Mouse (Mus musculus) forebrain, embryonic 11.5 days (tissue): ENCODE data around the gene Susd1. TPM values are rescaled to one million over a fixed set of nuclear protein-coding genes. Genes with fewer than 3 reads are reported as not detected.

Experiments used
- ATAC-seq: fragments of 200-750 bp; cut with Nextera tagmentation; replicated peaks from 2 replicates; pipeline ENCODE4 v1.8.0; 2017; ENCODE audit warnings: moderate TSS enrichment; ENCODE audit not compliant: low FRiP score
- DNase-seq: peaks from one replicate; pipeline ENCODE4 v3.0.0-alpha.2; 2017; ENCODE audit warnings: low spot score
- H3K27ac ChIP-seq: fragments of 300-500 bp; sonication (generic); 2 replicates; pipeline ENCODE4 v1.5.1; 2014; ENCODE audit warnings: low read depth, low read length
- H3K27me3 ChIP-seq: fragments of 300-500 bp; sonication (generic); 2 replicates; pipeline ENCODE4 v1.6.1; 2014; ENCODE audit warnings: mild to moderate bottlenecking, low read length, mixed read lengths; ENCODE audit not compliant: control insufficient read depth, insufficient read depth
- H3K36me3 ChIP-seq: fragments of 300-500 bp; sonication (generic); 2 replicates; pipeline ENCODE4 v1.6.1; 2014; ENCODE audit warnings: mild to moderate bottlenecking, low read length, moderate library complexity, mixed read lengths; ENCODE audit not compliant: control insufficient read depth, insufficient read depth
- H3K4me1 ChIP-seq: fragments of 300-500 bp; sonication (generic); replicated peaks from 2 replicates; pipeline ENCODE4 v1.6.1; 2014; ENCODE audit warnings: low read length, mixed read lengths; ENCODE audit not compliant: control insufficient read depth, insufficient read depth
- H3K4me2 ChIP-seq: fragments of 300-500 bp; sonication (generic); 2 replicates; pipeline ENCODE4 v1.6.1; 2014; ENCODE audit warnings: low read depth, mild to moderate bottlenecking, low read length, moderate library complexity, mixed read lengths; ENCODE audit not compliant: severe bottlenecking
- H3K4me3 ChIP-seq: fragments of 300-500 bp; sonication (generic); 2 replicates; pipeline ENCODE4 v1.5.1; 2014; ENCODE audit warnings: low read depth, low read length
- H3K9ac ChIP-seq: fragments of 300-500 bp; sonication (generic); 2 replicates; pipeline ENCODE4 v1.6.1; 2014; ENCODE audit warnings: low read length
- H3K9me3 ChIP-seq: fragments of 300-500 bp; sonication (generic); 2 replicates; pipeline ENCODE4 v1.6.1; 2016; ENCODE audit warnings: low read length, mixed read lengths; ENCODE audit not compliant: control insufficient read depth
- WGBS: fragments of 180-500 bp; shearing (Covaris S2); extraction: QIAGEN DNeasy Blood & Tissue Kit; methylation state at CpG from one replicate; pipeline ENCODE4 v1.1.7; 2014; 5-methylcytosine and 5-hydroxymethylcytosine counted together
- polyA plus RNA-seq: library from polyadenylated mRNA; unstranded; fragments of >200 nt; fragmentation: Nextera tagmentation; extraction: Ambion mirVana; gene quantifications from 2 replicates; pipeline ENCODE4 v1.2.1, GENCODE M21; 2014

Gene Susd1
- polyA plus RNA-seq, 1 experiment from 2014 or later: 1.3 TPM

DNA sequence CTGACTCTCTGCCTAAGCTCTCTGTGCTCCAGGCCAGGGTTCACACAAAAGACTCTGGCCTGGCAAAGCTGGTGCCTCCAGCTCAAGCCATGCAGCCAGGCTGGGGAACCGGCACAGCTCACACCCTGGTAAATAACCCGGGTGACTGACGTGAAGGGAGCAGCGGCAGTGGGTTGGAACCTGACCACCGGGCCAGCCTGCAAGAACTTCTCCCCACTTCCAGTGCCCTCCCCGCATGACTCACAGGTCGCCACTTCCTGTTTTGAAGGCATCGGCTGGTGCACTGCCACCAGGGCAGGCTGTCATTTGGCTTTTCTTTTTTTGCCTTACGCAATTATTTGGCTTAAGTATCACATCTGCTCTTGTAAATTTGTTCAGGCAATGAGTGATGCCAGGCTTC lies 106.8 kb downstream of the Susd1 start:
- H3K4me3 ChIP-seq: no peak overlapping the region
- H3K36me3 ChIP-seq: no peaks in the 10 kb centered on the region
- 68% methylated on average over 9 of the region's 9 CpGs for WGBS
- H3K27ac ChIP-seq: no peak overlapping the region
- H3K9me3 ChIP-seq: no peaks in the 10 kb centered on the region
- no peak for ATAC-seq
- no peak overlapping the region for H3K9ac ChIP-seq
- no peak for DNase-seq
- H3K27me3 ChIP-seq: no peaks in the 10 kb centered on the region
- H3K4me2 ChIP-seq: no peak overlapping the region
- H3K4me1 ChIP-seq: no peaks in the 10 kb centered on the region

DNA sequence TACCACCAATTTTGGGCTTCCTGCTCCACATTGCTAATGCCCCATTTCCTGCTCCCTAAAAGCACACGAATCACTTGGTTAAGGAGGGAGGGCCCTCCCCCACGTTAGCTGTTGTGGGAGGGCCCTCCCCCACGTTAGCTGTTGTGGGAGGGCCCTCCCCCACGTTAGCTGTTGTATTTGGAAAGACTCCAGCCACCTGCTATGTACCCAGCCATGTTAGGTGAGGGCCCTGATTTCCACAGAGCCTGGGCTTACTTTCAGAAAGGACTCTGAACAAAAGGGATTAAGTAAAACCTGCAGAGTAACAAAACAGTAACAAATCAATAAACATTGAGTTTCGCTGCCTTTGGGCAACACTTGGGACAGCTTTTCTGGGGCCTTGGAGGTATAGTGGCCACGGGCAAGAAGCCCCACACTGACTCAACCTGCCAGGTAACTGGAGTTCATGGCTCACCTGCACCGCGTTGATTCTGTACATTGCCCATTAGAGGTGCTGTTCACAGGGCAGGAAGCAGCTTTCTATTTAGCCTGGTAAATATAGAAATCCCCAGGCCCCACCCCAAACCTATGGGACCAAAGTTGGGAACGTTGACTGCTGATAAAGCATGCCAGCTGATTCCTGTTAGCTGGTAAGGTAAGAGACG lies 107.3 kb downstream of the Susd1 start:
- Histone ChIP-seq H3K36me3 (no peaks in the 10 kb centered on the region), H3K4me3 (no peak overlapping the region), H3K9me3 (no peaks in the 10 kb centered on the region), H3K27me3 (no peaks in the 10 kb centered on the region), H3K4me2 (no peak overlapping the region), H3K4me1 (no peaks in the 10 kb centered on the region), H3K9ac (no peak overlapping the region), H3K27ac (no peak overlapping the region)
- 29% methylated on average over 10 of the region's 10 CpGs for WGBS
- DNase-seq: no peak
- no peak for ATAC-seq

- H3K4me3 ChIP-seq: no peak overlapping the region
- no peaks in the 10 kb centered on the region for H3K9me3 ChIP-seq
- no peak overlapping the region for H3K4me2 ChIP-seq
- no peaks in the 10 kb centered on the region for H3K27me3 ChIP-seq
- ATAC-seq (no peak), DNase-seq (no peak)
- 90% methylated on average over 19 of the region's 19 CpGs for WGBS
- H3K9ac ChIP-seq: no peak overlapping the region
- H3K27ac ChIP-seq: no peak overlapping the region
- H3K36me3 ChIP-seq: no peaks in the 10 kb centered on the region
- no peaks in the 10 kb centered on the region for H3K4me1 ChIP-seq
Observed at GRCm38 (mm10) chr4:59329461-59330304, 108.8 kb downstream of the Susd1 start.

GRCm38 (mm10) chr4:59328821-59329220 lies 109.6 kb downstream of the Susd1 start:
- ATAC-seq (no peak), DNase-seq (no peak)
- Histone ChIP-seq H3K36me3 (no peaks in the 10 kb centered on the region), H3K27me3 (no peaks in the 10 kb centered on the region), H3K9me3 (no peaks in the 10 kb centered on the region), H3K4me1 (no peaks in the 10 kb centered on the region), H3K4me3 (no peak overlapping the region), H3K9ac (no peak overlapping the region), H3K27ac (no peak overlapping the region), H3K4me2 (no peak overlapping the region)
- WGBS: 89% methylated on average over 7 of the region's 7 CpGs

DNA sequence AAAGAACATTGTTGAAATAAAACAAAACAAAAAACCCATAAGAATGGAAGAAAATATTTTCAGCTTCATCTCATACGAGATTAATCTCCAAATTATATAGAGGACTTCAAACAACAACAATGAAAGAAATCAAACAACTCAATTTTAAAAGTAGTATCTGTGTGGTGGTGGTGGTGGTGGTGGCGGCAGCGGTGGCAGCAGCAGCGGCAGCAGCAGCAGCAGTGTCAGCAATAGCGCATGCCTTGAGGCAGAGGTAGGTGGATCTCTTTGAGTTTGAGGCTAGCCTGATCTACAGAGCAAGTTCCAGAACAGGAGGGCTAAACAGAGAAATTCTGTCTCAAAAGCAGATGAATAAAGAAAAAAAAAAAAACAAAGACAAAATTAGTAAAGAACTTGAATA lies 110.4 kb downstream of the Susd1 start:
- no peaks in the 10 kb centered on the region for H3K27me3 ChIP-seq
- no peaks in the 10 kb centered on the region for H3K9me3 ChIP-seq
- H3K36me3 ChIP-seq: no peaks in the 10 kb centered on the region
- no peak for DNase-seq
- 0 out of 2 replicates have a peak, but pooled peaks cover 4% of the 10 kb centered on the region for H3K4me1 ChIP-seq
- H3K4me2 ChIP-seq: no peak overlapping the region
- no peak overlapping the region for H3K9ac ChIP-seq
- WGBS: 93% methylated on average over 5 of the region's 5 CpGs
- no peak overlapping the region for H3K27ac ChIP-seq
- no peak for ATAC-seq
- no peak overlapping the region for H3K4me3 ChIP-seq

GRCm38 (mm10) chr4:59326031-59326760 lies 112.2 kb downstream of the Susd1 start:
- ATAC-seq: no peak
- WGBS: 79% methylated on average over 6 of the region's 6 CpGs
- no peak overlapping the region for H3K4me2 ChIP-seq
- H3K27ac ChIP-seq: no peak overlapping the region
- no peak overlapping the region for H3K4me3 ChIP-seq
- H3K9me3 ChIP-seq: no peaks in the 10 kb centered on the region
- H3K27me3 ChIP-seq: no peaks in the 10 kb centered on the region
- 0 out of 2 replicates have a peak, but pooled peaks cover 5% of the 10 kb centered on the region for H3K4me1 ChIP-seq
- H3K36me3 ChIP-seq: no peaks in the 10 kb centered on the region
- H3K9ac ChIP-seq: no peak overlapping the region
- no peak for DNase-seq

- WGBS: 90% methylated on average over 5 of the region's 5 CpGs
Observed at GRCm38 (mm10) chr4:59324317-59324716, 114.1 kb downstream of the Susd1 start.

DNA sequence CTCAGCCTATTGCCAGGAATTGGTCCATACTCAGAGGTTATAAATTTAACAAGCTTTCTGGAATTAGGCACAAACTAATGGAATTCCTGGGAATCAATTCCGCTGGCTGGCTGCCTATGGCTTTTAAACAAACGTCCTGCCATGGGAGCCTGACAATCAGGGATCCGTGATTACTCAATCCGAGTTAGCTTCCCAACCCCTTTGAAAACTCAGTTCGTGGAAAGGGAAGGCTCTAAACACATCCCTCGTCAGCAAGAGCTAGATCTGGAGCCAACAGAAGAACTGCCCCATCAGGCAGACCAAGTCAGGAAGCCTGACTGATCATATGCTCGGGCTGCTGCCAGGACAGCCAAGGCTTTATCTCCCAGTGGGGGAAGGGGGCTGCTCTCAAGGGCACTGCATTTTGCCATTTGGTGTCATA lies 115.2 kb downstream of the Susd1 start:
- Histone ChIP-seq H3K27me3 (no peaks in the 10 kb centered on the region), H3K4me1 (0 out of 2 replicates have a peak, but pooled peaks cover 5% of the 10 kb centered on the region), H3K4me3 (no peak overlapping the region), H3K4me2 (no peak overlapping the region), H3K27ac (no peak overlapping the region), H3K9ac (no peak overlapping the region), H3K36me3 (no peaks in the 10 kb centered on the region), H3K9me3 (no peaks in the 10 kb centered on the region)
- 15% methylated on average over 7 of the region's 7 CpGs for WGBS
- ATAC-seq (peak; percentile 33; the same call in 1 of the 2 replicates), DNase-seq (no peak)

More at GRCm38 (mm10) chr4:59324317-59324716, 114.1 kb downstream of the Susd1 start:
- Histone ChIP-seq H3K27ac (no peak overlapping the region), H3K4me3 (no peak overlapping the region), H3K4me1 (0 out of 2 replicates have a peak, but pooled peaks cover 5% of the 10 kb centered on the region), H3K9me3 (no peaks in the 10 kb centered on the region), H3K27me3 (no peaks in the 10 kb centered on the region), H3K9ac (no peak overlapping the region), H3K4me2 (no peak overlapping the region), H3K36me3 (no peaks in the 10 kb centered on the region)
- no peak for ATAC-seq
- no peak for DNase-seq
